10 mouse cellular contexts compared by ENCODE assay signal in genomic region chr2:173261497-173261896, GRCm38 (mm10). TPM values are rescaled to one million over a fixed set of nuclear protein-coding genes. Genes with fewer than 3 reads are reported as not detected.
A peak's percentile ranks its signal among the peaks of the same experiment; 100 is the strongest.
DNase-seq lines count a peak whose midpoint lies in the region; ATAC-seq and TF ChIP-seq lines count a peak whose summit lies in the region.
"Had no signal": no experiment of that assay in that cellular context is flagged by ENCODE, and none has a peak within 500 bp of the region (broad histone marks: within the 10 kb centered on the region; RNA-seq: fewer than 3 reads in every experiment).

No protein-coding gene starts in this region.

- peak; percentile 66 to 73 for DNase-seq in cerebellum, postnatal 14 days
- no peak for DNase-seq in lung, embryonic 14.5 days
- no peak for DNase-seq in lung, postnatal 0 days (ENCODE audit: low spot score)
- DNase-seq in heart, postnatal 0 days (ENCODE audit: low spot score): peak; percentile 21
- no peak for DNase-seq in thymus, postnatal 36 days
- no peak for DNase-seq in spleen, postnatal 14 days (ENCODE audit: low spot score in 2 of 2)
- DNase-seq: gastrocnemius, postnatal 36 days had no signal

- no peak for TF ChIP-seq CTCF in lung, embryonic 14.5 days (IDR thresholded peaks at IDR 0.05; ENCODE audit: low read depth)
- TF ChIP-seq CTCF in lung, postnatal 0 days (IDR thresholded peaks at IDR 0.05): no peak
- TF ChIP-seq CTCF in heart, postnatal 0 days (IDR thresholded peaks at IDR 0.05; ENCODE audit: low read depth): no peak

- no peaks in the 10 kb centered on the region for H3K36me3 ChIP-seq in lung, embryonic 14.5 days (ENCODE audit: insufficient read depth)
- H3K36me3 ChIP-seq in lung, postnatal 0 days (ENCODE audit: insufficient read depth, low read length): no peaks in the 10 kb centered on the region
- H3K36me3 ChIP-seq in heart, postnatal 0 days (replicated peaks; ENCODE audit: control insufficient read depth, insufficient read depth, low read length): no peaks in the 10 kb centered on the region
- H3K36me3 ChIP-seq in midbrain, embryonic 13.5 days: no peaks in the 10 kb centered on the region

- no peak overlapping the region for H3K4me3 ChIP-seq in lung, embryonic 14.5 days (ENCODE audit: low read depth, low read length)
- H3K4me3 ChIP-seq in lung, postnatal 0 days (ENCODE audit: low read depth, low read length): no peak overlapping the region
- H3K4me3 ChIP-seq in heart, postnatal 0 days (ENCODE audit: low read depth, low read length): no peak overlapping the region
- H3K4me3 ChIP-seq in midbrain, embryonic 13.5 days (replicated peaks): no peak overlapping the region

- H3K4me1 ChIP-seq in lung, embryonic 14.5 days (ENCODE audit: insufficient read depth): peaks cover 42% of the 10 kb centered on the region
- peaks cover 22% of the 10 kb centered on the region; the same call in 1 of the 2 replicates for H3K4me1 ChIP-seq in lung, postnatal 0 days (ENCODE audit: insufficient read depth, low read depth, low read length)
- peaks cover 61% of the 10 kb centered on the region for H3K4me1 ChIP-seq in heart, postnatal 0 days (ENCODE audit: control insufficient read depth, insufficient read depth)
- peaks cover 92% of the 10 kb centered on the region for H3K4me1 ChIP-seq in midbrain, embryonic 13.5 days (replicated peaks)

- no peak for ATAC-seq in cerebellum, adult (ENCODE audit: insufficient number of reproducible peaks, low FRiP score, low TSS enrichment)
- no peak for ATAC-seq in lung, embryonic 14.5 days (ENCODE audit: insufficient read depth)
- ATAC-seq in lung, postnatal 0 days: no peak
- ATAC-seq in heart, postnatal 0 days (ENCODE audit: insufficient read depth, low read depth): no peak
- ATAC-seq in midbrain, embryonic 13.5 days: no peak

- no peak overlapping the region; the same call in 1 of the 2 replicates for H3K9ac ChIP-seq in lung, embryonic 14.5 days
- no peak overlapping the region for H3K9ac ChIP-seq in lung, postnatal 0 days (replicated peaks; ENCODE audit: low read depth)
- H3K9ac ChIP-seq in heart, postnatal 0 days (replicated peaks; ENCODE audit: low read depth, low read length): no peak overlapping the region
- peak overlapping the region; percentile 36; the same call in 1 of the 2 replicates for H3K9ac ChIP-seq in midbrain, embryonic 13.5 days (replicated peaks)

- no peaks in the 10 kb centered on the region for H3K9me3 ChIP-seq in lung, embryonic 14.5 days (ENCODE audit: low read depth, low read length)
- no peaks in the 10 kb centered on the region for H3K9me3 ChIP-seq in lung, postnatal 0 days (ENCODE audit: low read length)
- no peaks in the 10 kb centered on the region for H3K9me3 ChIP-seq in heart, postnatal 0 days (replicated peaks; ENCODE audit: control insufficient read depth, low read length)
- H3K9me3 ChIP-seq in midbrain, embryonic 13.5 days: no peaks in the 10 kb centered on the region

- no peaks in the 10 kb centered on the region for H3K27me3 ChIP-seq in lung, embryonic 14.5 days (ENCODE audit: insufficient read depth, low read length)
- H3K27me3 ChIP-seq in lung, postnatal 0 days (replicated peaks; ENCODE audit: insufficient read depth, low read length): no peaks in the 10 kb centered on the region
- H3K27me3 ChIP-seq in heart, postnatal 0 days (ENCODE audit: control insufficient read depth, insufficient read depth, low read length): no peaks in the 10 kb centered on the region
- H3K27me3 ChIP-seq in midbrain, embryonic 13.5 days: no peaks in the 10 kb centered on the region
- H3K27me3 ChIP-seq: CH12.LX had no signal

- TF ChIP-seq EP300 in lung, postnatal 0 days (IDR thresholded peaks at IDR 0.05): no peak
- TF ChIP-seq EP300 in heart, postnatal 0 days (IDR thresholded peaks at IDR 0.05; ENCODE audit: low read depth): no peak

- no peak overlapping the region for H3K4me2 ChIP-seq in lung, embryonic 14.5 days
- H3K4me2 ChIP-seq in lung, postnatal 0 days (replicated peaks; ENCODE audit: low read depth, low read length): no peak overlapping the region
- no peak overlapping the region for H3K4me2 ChIP-seq in heart, postnatal 0 days (ENCODE audit: low read depth, low read length)
- no peak overlapping the region for H3K4me2 ChIP-seq in midbrain, embryonic 13.5 days (replicated peaks)

- peak overlapping the region; percentile 8; the same call in 1 of the 2 replicates for H3K27ac ChIP-seq in lung, embryonic 14.5 days (ENCODE audit: low read depth)
- no peak overlapping the region for H3K27ac ChIP-seq in lung, postnatal 0 days (ENCODE audit: low read length)
- H3K27ac ChIP-seq in heart, postnatal 0 days (ENCODE audit: low read depth): peak overlapping the region; percentile 39; the same call in 1 of the 2 replicates
- peak overlapping the region; percentile 21; the same call in 1 of the 2 replicates for H3K27ac ChIP-seq in midbrain, embryonic 13.5 days

- WGBS in lung, embryonic 14.5 days: 66% methylated on average over 10 of the region's 10 CpGs
- WGBS in lung, postnatal 0 days: 43% methylated on average over 10 of the region's 10 CpGs
- WGBS in heart, postnatal 0 days: 40% methylated on average over 10 of the region's 10 CpGs
- WGBS in midbrain, embryonic 13.5 days: 83% methylated on average over 10 of the region's 10 CpGs

RNA-seq across cellular contexts. Expression of gene Pmepa1, which starts 14.8 kb away (rescaled TPM):
- 8.9 and 9.0 TPM in 2 replicates for polyA plus RNA-seq in lung, embryonic 14.5 days (2014; fragmentation: Nextera tagmentation; extraction: Ambion mirVana)
- 9.8 and 11.1 TPM in 2 replicates for polyA plus RNA-seq in lung, postnatal 0 days (2015; fragmentation: Nextera tagmentation; extraction: Ambion mirVana)
- 6.3 and 12.9 TPM in 2 replicates for total RNA-seq in heart, postnatal 0 days (2014; rRNA removed; ENCODE audit: low replicate concordance)
- polyA plus RNA-seq in heart, postnatal 0 days (2015; fragmentation: Nextera tagmentation; extraction: Ambion mirVana): 4.3 and 4.4 TPM in 2 replicates
- 3.9 and 4.7 TPM in 2 replicates for polyA plus RNA-seq in midbrain, embryonic 13.5 days (2015; fragmentation: Nextera tagmentation; extraction: Ambion mirVana)

RNA-seq across cellular contexts. Expression of gene Zbp1, which starts 42.8 kb away (rescaled TPM):
- 0.34 and 0.41 TPM in 2 replicates for polyA plus RNA-seq in lung, embryonic 14.5 days (2014; fragmentation: Nextera tagmentation; extraction: Ambion mirVana)
- 1.1 and 2.5 TPM in 2 replicates for polyA plus RNA-seq in lung, postnatal 0 days (2015; fragmentation: Nextera tagmentation; extraction: Ambion mirVana)
- 3.1 TPM in 1 of 2 replicates, not detected in the other for total RNA-seq in heart, postnatal 0 days (2014; rRNA removed; ENCODE audit: low replicate concordance)
- 0.36 and 1.1 TPM in 2 replicates for polyA plus RNA-seq in heart, postnatal 0 days (2015; fragmentation: Nextera tagmentation; extraction: Ambion mirVana)
- polyA plus RNA-seq in midbrain, embryonic 13.5 days (2015; fragmentation: Nextera tagmentation; extraction: Ambion mirVana): 0.27 and 0.50 TPM in 2 replicates

Comparison
In these comparisons a context has a peak if more than half of its experiments do, and no peak if none do; other contexts are left out.
1. DNase-seq: peak in cerebellum, postnatal 14 days (2 of 2) and heart, postnatal 0 days (single experiment); none in lung, embryonic 14.5 days (single experiment), lung, postnatal 0 days (single experiment), thymus, postnatal 36 days (0 of 2) and spleen, postnatal 14 days (0 of 2).